Mouse (Mus musculus): ENCODE measurements at regions not wholly inside any gene's neighbourhood (a gene's known extent, or its start where the extent isn't known, plus 50 kb on each side); places are given as distances from the start of the nearest gene placed in this dataset.

- TF ChIP-seq POLR2A (IDR thresholded peaks at IDR 0.05; ENCODE audit: borderline replicate concordance, extremely low read depth, low read depth, low read length), result no peak
- no peak for TF ChIP-seq CTCF (IDR thresholded peaks at IDR 0.05; ENCODE audit: insufficient read depth, low read length)
Observed at GRCm38 (mm10) chr16:97240859-97241360, 70.4 kb upstream of the Dscam start.
